Mouse (Mus musculus) layer of hippocampus, adult 8-10 months (tissue): ENCODE measurements at regions not wholly inside any gene's neighbourhood (a gene's known extent, or its start where the extent isn't known, plus 50 kb on each side); places are given as distances from the start of the nearest gene placed in this dataset.
A peak's percentile ranks its signal among the peaks of the same experiment; 100 is the strongest.
"Not testable (repeated sequence)": the region's sequence is repeated elsewhere in the genome, so short reads cannot be mapped to it uniquely, and the experiment has no call there.

ENCODE experiments used
- DNase-seq, 2 experiments: peaks; one replicate each; pipeline ENCODE4 v3.0.0; 2022; ENCODE audit warnings: low spot score in 2 of 2

DNA sequence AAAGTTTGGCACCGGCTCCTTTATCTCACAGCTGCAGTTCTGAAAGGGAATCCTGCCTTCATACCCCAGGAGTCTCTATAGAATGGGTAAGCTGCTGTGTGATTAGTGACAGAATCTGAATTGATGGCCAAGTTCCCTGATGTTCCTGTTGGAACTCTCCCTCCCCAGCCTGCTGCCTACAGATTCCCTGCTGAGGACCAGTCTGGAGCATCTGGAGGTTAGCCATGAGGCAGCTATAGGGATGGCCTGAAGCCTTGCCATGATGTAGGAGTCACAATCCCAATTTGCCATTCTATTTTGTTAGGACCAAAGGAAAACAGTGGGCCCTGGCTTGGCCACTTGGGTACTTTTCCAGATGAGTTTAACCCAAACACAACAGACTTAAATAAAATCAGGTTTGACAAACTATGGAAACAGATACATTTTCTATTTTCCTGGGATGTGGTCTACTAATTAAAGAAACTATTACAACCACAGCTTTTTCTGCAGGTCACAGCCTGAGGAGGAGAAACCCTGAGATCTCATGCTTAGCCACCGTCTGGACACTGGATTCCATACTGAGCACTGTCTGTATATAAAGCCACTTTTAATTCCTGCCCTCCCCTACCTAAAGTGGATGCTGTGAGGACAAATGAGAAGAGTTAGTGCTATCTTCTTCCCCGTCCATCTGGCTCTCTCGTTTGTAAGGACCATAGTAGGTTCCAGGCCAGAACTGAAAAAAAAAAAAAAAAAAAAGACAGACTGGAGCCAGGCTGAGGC, 349.5 kb upstream of the Tbl1xr1 start:
- no peak for DNase-seq

GRCm38 (mm10) chr3:21728019-21728418, 348.4 kb upstream of the Tbl1xr1 start:
- no peak for DNase-seq

DNA sequence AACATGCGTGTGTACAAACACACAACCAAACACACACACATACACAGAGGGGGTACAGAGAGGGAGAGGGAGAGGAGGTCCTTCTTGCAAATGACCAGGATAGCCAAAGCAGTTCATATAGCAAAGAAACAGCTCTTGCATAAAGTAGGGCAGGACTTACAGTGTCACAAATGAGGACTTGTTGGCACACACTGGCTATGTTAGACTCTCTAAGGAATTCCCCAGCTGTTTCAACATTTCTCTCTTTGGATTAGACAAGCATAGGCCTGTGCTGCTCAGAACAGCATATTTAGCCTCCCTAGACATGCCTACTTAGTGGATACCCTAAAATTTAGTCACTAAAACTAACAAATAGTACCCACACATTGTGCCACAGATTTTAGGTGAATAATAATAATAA, 347.1 kb upstream of the Tbl1xr1 start:
- no peak for DNase-seq

GRCm38 (mm10) chr3:21735688-21736087, 340.8 kb upstream of the Tbl1xr1 start:
- not testable (repeated sequence) for DNase-seq

DNA sequence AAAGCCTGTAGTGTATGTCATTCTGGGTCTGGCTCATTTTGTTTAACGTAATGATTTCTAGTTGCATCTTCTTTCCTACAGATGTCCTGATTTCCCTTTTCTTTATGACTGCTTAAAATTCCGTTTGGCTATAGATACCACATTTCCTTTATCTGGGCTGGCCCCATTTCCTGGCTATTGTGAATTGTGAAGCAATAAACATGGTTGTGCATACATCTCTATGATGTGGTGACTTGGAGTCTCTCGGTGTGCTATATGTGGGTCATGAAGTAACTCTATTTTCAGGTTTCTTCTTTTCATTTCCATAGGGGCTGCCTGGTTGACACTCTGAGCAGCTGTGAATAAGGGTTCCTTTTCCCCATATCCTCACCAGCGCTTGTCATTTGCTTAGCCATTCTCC, 336.7 kb upstream of the Tbl1xr1 start:
- DNase-seq = no peak

DNA sequence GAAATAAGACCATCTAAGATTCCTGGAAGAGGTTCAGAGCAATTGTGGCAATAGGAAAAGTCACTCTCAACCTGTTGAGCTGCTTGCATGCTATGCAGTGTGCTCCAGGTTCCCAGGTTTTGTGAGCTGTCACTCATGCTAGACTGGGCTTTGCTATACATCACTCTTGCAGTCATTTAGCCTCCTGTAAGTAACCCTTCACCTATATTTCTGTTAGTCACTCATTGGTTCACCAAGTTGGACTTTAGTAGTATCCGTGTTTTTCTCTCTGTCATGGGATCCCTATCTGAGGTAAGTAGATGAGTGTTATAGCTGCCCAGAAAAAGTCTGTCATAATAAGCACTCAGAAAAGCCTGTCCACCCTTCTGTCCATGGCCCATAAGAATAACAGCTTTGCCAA, 332.3 kb upstream of the Tbl1xr1 start:
- DNase-seq = no peak

GRCm38 (mm10) chr3:21760516-21761218, 315.8 kb upstream of the Tbl1xr1 start:
- no peak for DNase-seq

GRCm38 (mm10) chr3:21761219-21761600, 315.2 kb upstream of the Tbl1xr1 start:
- no peak for DNase-seq

DNA sequence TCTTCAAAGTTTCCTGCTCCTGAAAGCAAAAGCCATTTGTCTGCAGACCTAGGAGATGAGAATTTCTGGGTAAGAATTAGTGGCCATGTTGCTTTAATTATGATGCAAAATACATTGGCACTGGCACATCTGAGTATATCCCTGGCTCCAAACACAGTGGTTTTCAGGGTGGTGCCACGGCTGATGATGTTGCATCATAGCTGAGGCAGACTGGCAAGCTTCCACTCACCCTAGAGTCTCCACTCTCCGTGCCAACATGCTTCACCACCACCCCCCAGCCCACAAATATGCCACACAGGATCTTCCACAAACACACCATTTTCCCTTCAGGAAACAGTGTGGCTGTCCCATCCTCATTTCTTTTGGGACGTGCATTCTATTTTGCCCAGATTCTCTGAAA, 314.5 kb upstream of the Tbl1xr1 start:
- no peak for DNase-seq

- no peak for DNase-seq
These were observed 308.4 kb upstream of the Tbl1xr1 start for GRCm38 (mm10) chr3:21768081-21768480.

GRCm38 (mm10) chr3:21769920-21770547, 306.4 kb upstream of the Tbl1xr1 start:
- DNase-seq = no peak

- DNase-seq = peak; percentile 12 to 15
These were observed 304.6 kb upstream of the Tbl1xr1 start for GRCm38 (mm10) chr3:21771752-21772298.

DNA sequence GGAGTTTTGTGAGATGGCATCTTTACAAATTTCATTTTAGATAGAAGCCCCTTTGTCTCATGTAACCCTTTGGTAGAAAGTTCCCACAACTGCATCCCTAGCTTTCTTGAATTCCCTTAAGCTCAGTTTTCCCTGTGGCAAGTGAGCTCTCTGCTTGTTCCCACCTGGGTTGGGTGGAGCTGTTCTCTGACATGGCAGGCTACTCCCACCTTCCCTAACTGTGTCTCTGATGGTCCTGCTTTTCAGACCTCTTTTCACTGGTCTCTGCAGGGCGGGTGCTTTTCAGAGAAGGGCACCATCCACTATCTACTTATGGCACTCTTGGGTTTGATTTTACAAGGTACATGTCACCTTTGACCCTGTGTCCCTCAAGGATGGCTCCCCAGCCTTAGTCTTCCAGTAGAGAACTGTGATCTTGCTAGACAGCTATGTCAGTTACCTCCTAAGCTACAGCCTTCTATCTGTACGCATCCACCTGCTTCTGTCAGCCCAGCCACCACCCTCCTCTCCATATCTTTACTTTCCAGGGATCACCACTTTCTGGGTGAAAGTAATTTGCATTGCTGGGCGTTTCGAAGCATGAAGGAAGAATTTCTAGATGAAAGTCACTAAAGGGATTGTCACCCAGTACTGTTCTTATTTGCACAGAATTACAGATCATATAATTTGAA, 302.1 kb upstream of the Tbl1xr1 start:
- DNase-seq = no peak

GRCm38 (mm10) chr3:21778789-21779188, 297.7 kb upstream of the Tbl1xr1 start:
- no peak for DNase-seq

DNA sequence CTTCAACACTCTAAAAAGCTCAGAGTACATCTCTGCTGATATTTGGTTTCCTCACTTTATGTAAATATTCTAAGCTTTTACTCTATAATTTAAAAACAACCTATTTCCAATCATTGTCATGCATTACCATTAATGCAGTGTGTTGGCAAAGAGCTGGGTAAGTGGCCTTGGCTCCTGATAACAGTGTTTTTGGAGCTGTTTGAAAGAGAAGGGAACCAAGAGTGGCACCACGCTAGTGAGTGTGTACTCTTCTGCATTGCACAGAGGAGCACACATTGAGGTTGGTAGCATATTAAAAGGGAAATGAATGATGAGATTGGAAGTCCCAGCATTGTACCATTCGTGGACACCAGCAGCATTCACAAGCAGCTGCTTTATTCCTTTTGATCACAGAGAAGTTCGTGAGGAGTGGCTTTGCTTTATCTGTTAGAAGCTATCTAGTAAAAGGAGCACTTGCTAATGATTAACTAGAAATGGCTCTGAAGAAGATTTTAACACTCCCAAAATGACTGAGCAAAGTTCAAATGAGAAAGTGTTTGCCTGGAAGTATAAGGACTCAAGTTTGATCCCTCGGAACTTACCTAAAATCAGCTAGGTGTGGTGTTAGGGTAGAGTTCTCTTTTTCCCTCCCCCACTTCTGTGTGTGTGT, 284.3 kb upstream of the Tbl1xr1 start:
- DNase-seq = no peak

DNA sequence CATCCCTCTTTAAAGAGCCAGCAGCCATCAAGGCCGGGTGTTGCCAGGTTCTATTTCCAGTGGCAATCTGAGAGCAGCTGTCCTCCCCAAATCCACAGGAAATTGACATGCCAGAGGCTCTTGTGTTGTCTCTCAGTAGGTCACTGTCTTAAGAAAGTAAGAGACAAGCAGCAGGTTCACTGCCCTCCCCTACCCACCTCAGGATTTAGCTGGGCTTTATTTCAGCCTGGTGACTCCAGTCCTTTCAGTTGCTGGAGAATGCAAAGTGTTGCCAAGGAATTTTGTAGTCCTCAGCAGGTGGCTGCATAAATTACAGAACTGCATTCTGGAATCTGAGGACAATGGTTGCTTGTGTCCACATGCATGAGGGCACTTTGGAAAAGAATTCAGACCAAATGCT, 278.3 kb upstream of the Tbl1xr1 start:
- no peak for DNase-seq

DNA sequence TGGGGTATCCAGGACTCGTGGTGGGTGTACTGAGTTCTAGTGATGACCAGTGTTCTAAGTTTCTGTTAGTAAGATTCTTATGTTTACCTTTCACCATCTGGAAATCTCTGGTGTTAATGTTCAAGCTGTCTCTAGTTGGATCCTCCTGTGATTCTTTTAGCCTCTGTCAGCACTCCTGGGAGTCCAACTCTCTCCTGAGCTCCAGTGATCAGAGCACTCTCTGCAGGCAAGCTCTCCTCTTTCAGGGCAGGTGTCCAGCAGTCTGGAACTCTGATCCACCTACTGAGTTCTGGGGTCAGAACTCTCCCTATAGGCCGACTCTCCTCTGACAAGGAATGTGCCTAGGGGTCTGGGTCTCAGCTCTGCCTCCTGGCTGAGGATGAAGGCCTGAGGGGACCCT, 272.6 kb upstream of the Tbl1xr1 start:
- DNase-seq = not testable (repeated sequence)

DNA sequence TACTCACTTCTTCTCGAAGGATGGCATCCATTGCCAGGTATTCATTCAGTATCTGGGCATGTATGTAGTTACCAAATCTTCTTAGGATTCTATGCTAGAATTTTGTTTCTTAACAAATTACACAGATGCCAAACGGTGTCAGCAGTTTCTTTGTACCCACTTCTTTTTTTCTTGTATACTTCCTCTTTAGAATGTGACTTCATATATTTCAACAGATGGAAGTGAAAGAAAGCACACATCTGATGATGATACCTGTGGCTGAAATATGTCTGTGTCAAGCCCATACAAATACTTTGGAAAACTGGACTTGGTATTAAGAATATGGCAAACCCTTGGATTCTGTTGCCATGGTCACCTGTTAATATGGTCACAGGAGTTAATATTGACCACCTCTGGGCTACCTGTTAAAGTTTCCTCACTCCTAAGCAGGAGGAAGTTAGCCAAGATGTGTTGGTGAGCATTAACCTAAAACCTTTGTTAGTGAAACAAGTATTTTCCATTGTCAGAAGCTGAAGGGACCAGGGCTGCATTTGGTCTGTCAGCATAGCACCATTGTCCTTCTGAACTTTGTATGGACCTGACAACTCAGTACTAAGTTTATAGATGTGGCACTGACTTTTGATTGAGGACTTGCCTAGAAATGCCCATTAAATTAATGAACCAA, 269.8 kb upstream of the Tbl1xr1 start:
- DNase-seq = no peak

DNA sequence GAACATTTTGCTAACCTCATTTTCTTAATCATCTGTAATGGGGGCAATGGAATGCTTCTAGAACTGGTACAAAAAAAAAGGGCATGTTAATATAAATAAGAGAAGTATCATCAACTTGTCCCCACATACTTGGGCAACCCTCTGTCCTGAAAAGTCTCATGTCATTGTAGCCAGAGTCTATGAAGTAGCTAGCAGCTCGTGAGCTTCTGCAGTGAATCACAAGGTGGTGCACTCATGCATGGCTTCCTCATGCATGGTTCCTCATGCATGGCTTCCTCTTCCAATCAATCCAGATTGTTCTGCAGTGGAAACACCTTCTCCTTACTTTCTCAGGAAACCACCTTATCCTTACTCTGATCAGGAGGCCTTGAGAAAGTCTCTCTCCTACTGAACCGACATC, 267.9 kb upstream of the Tbl1xr1 start:
- DNase-seq = no peak

GRCm38 (mm10) chr3:21809769-21810470, 266.5 kb upstream of the Tbl1xr1 start:
- DNase-seq = no peak
